Mouse (Mus musculus) hindbrain, embryonic 13.5 days (tissue): ENCODE measurements around the gene Fbxo46. TPM values are rescaled to one million over a fixed set of nuclear protein-coding genes. Genes with fewer than 3 reads are reported as not detected.

Source experiments
- ATAC-seq: fragments of 200-750 bp; cut with Nextera tagmentation; 2 replicates; pipeline ENCODE4 v1.8.0; 2017; ENCODE audit warnings: moderate TSS enrichment; ENCODE audit not compliant: low FRiP score
- H3K27ac ChIP-seq: fragments of 300-500 bp; sonication (generic); 2 replicates; pipeline ENCODE4 v1.5.1; 2015; ENCODE audit warnings: inconsistent platforms, mild to moderate bottlenecking, moderate library complexity
- H3K27me3 ChIP-seq: fragments of 300-500 bp; sonication (generic); 2 replicates; pipeline ENCODE4 v1.6.1; 2015; ENCODE audit warnings: mild to moderate bottlenecking, inconsistent platforms
- H3K36me3 ChIP-seq: fragments of 300-500 bp; sonication (generic); 2 replicates; pipeline ENCODE4 v1.6.1; 2015; ENCODE audit warnings: mild to moderate bottlenecking, inconsistent platforms
- H3K4me1 ChIP-seq: fragments of 300-500 bp; sonication (generic); replicated peaks from 2 replicates; pipeline ENCODE4 v1.6.1; 2015; ENCODE audit warnings: inconsistent platforms
- H3K4me2 ChIP-seq: fragments of 300-500 bp; sonication (generic); 2 replicates; pipeline ENCODE4 v1.6.1; 2015; ENCODE audit warnings: inconsistent platforms, mild to moderate bottlenecking, moderate library complexity
- H3K4me3 ChIP-seq: fragments of 300-500 bp; sonication (generic); 2 replicates; pipeline ENCODE4 v1.5.1; 2015; ENCODE audit warnings: mild to moderate bottlenecking, inconsistent platforms
- H3K9ac ChIP-seq: fragments of 300-500 bp; sonication (generic); 2 replicates; pipeline ENCODE4 v1.6.1; 2015; ENCODE audit warnings: mild to moderate bottlenecking, inconsistent platforms
- H3K9me3 ChIP-seq: fragments of 300-500 bp; sonication (generic); 2 replicates; pipeline ENCODE4 v1.6.1; 2016; ENCODE audit warnings: inconsistent platforms
- WGBS: fragments of 180-500 bp; shearing (Covaris S2); methylation state at CpG from one replicate; pipeline ENCODE4 v1.1.7; 2015; 5-methylcytosine and 5-hydroxymethylcytosine counted together
- polyA plus RNA-seq: library from polyadenylated mRNA; unstranded; fragments of >200 nt; fragmentation: Nextera tagmentation; extraction: Ambion mirVana; gene quantifications from 2 replicates; pipeline ENCODE4 v1.2.1, GENCODE M21; 2015

Fbxo46 gene
- polyA plus RNA-seq, 1 experiment from 2014 or later: 18.9 TPM

DNA sequence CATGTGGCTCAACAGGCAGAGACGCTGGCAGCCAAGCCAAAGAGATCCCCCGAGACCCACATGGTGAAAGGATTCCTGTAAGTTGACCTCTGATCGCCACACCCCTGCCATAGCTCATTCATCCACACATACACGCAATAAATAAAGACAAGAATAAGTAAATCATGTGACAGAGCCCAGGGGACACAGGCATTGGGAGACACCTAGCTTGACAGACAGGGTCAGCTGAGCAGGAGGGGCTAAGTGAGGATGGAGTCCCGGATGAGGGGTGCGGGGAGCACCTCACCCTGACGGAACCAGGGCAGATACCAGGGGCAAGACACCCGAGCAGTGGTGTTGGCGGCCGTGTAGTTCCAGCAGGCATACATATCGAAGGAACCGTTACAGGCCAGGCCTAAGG, 44.1 kb downstream of the Fbxo46 start:
- no peak overlapping the region for H3K4me2 ChIP-seq
- peaks cover 62% of the 10 kb centered on the region for H3K27me3 ChIP-seq
- peaks cover 42% of the 10 kb centered on the region for H3K4me1 ChIP-seq
- H3K4me3 ChIP-seq: no peak overlapping the region
- 24% methylated on average over 12 of the region's 12 CpGs for WGBS
- no peaks in the 10 kb centered on the region for H3K36me3 ChIP-seq
- no peaks in the 10 kb centered on the region for H3K9me3 ChIP-seq
- ATAC-seq: no peak
- H3K27ac ChIP-seq: no peak overlapping the region
- H3K9ac ChIP-seq: 0 out of 2 replicates have a peak overlapping the region, but pooled peaks have one; percentile 35

- Histone ChIP-seq H3K4me3 (no peak overlapping the region), H3K9me3 (no peaks in the 10 kb centered on the region), H3K4me2 (peak overlapping the region; percentile 30; the same call in 1 of the 2 replicates), H3K27me3 (peaks cover 59% of the 10 kb centered on the region), H3K4me1 (peaks cover 42% of the 10 kb centered on the region), H3K36me3 (no peaks in the 10 kb centered on the region), H3K27ac (no peak overlapping the region), H3K9ac (no peak overlapping the region)
- WGBS: 3% methylated on average over 6 of the region's 6 CpGs
- ATAC-seq: 0 out of 2 replicates have a peak, but pooled peaks have one; percentile 8
These were observed 44.5 kb downstream of the Fbxo46 start for GRCm38 (mm10) chr7:19164189-19164588.

DNA sequence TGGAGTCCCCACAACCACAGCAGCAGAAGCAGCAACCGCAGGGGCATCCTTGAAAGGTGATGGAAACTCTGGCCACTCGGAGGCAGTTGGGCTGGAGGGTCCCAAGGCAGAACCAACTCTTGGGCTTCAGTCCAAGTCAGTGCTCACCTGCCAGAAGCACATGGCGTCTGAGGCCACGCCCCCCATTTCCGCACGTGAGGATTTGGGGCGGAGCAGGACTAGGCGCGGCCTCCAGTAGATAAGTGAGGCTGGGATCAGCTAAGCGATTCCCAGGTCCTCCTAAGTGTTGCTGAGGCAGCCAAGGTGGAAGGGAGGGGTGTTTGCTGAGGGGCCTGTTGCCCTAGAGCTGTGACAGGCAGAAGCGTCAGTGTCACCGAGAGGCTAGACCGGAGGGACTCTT, 45.3 kb downstream of the Fbxo46 start:
- H3K4me1 ChIP-seq: peaks cover 37% of the 10 kb centered on the region
- H3K9me3 ChIP-seq: no peaks in the 10 kb centered on the region
- no peak overlapping the region for H3K27ac ChIP-seq
- WGBS: 3% methylated on average over 13 of the region's 13 CpGs
- H3K4me3 ChIP-seq: no peak overlapping the region
- peak overlapping the region; percentile 15; the same call in 1 of the 2 replicates for H3K9ac ChIP-seq
- ATAC-seq: no peak
- no peaks in the 10 kb centered on the region for H3K36me3 ChIP-seq
- H3K27me3 ChIP-seq: peaks cover 57% of the 10 kb centered on the region
- peak overlapping the region; percentile 30; the same call in 1 of the 2 replicates for H3K4me2 ChIP-seq

DNA sequence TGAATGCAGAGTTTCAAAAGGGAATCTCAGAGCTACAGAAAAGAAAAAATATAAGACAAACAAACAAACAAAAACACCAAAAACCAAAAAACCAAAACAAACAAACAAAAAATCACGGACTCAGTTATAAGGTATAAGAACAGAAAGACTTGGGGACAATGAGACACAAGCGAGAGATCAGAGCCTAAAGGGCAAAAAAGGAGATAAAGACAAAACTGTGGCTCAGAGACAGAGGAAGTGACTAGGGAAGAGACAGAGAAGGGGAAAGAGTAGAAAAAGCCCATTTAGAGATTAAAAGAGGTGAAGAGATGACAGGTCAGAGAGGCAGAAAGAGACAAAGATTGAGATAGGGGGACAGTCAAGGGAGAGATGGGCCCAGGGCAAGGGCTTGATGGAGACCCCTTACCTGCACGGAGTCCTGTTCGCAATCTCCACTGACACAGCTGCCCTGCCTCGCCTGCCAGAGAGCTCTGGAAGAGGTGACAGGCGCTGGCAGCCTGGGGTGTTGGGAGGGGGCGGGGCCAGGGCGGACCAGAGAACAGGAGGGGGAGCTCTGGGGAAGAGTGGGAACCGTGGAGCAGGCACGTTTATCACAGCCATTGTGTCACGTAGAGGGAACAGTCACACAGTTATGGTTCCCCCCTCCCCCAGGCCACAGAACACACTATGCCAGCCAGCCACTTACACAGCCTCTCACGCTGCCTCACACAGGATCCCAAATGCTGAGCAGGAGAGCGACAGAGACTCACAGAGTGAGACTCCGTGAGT, 46.2 kb downstream of the Fbxo46 start, which contains the start of gene Gipr:
Gipr (minus strand) TSS at position 472 of the 768 bp plus-strand sequence.
- Histone ChIP-seq H3K4me3 (no peak within 1 kb of the TSS; the same call in 1 of the 2 replicates), H3K27me3 (peaks cover 52% of the 10 kb centered on the region), H3K36me3 (no peaks in the 10 kb centered on the region), H3K4me1 (peaks cover 34% of the 10 kb centered on the region), H3K9ac (peak within 1 kb of the TSS; percentile 15), H3K4me2 (peak within 1 kb of the TSS; percentile 38), H3K9me3 (no peaks in the 10 kb centered on the region), H3K27ac (peak within 1 kb of the TSS; percentile 35; the same call in 1 of the 2 replicates)
- WGBS: 10% methylated on average over 14 of the region's 14 CpGs
- ATAC-seq: no peak

- no peak for ATAC-seq
- no peak overlapping the region for H3K27ac ChIP-seq
- H3K4me2 ChIP-seq: no peak overlapping the region
- no peak overlapping the region for H3K9ac ChIP-seq
- H3K36me3 ChIP-seq: no peaks in the 10 kb centered on the region
- WGBS: 85% methylated on average over 3 of the region's 3 CpGs
- H3K4me1 ChIP-seq: peaks cover 39% of the 10 kb centered on the region
- no peak overlapping the region for H3K4me3 ChIP-seq
- peaks cover 50% of the 10 kb centered on the region for H3K27me3 ChIP-seq
- no peaks in the 10 kb centered on the region for H3K9me3 ChIP-seq
These were observed 47.3 kb downstream of the Fbxo46 start for GRCm38 (mm10) chr7:19166990-19167389.

- H3K9me3 ChIP-seq: no peaks in the 10 kb centered on the region
- H3K4me3 ChIP-seq: no peak overlapping the region
- peaks cover 35% of the 10 kb centered on the region for H3K27me3 ChIP-seq
- no peak overlapping the region for H3K4me2 ChIP-seq
- no peak for ATAC-seq
- no peaks in the 10 kb centered on the region for H3K36me3 ChIP-seq
- H3K9ac ChIP-seq: peak overlapping the region; percentile 14; the same call in 1 of the 2 replicates
- 58% methylated on average over 10 of the region's 10 CpGs for WGBS
- no peak overlapping the region for H3K27ac ChIP-seq
- peaks cover 43% of the 10 kb centered on the region for H3K4me1 ChIP-seq
These were observed 49.8 kb downstream of the Fbxo46 start for GRCm38 (mm10) chr7:19169506-19169905.

DNA sequence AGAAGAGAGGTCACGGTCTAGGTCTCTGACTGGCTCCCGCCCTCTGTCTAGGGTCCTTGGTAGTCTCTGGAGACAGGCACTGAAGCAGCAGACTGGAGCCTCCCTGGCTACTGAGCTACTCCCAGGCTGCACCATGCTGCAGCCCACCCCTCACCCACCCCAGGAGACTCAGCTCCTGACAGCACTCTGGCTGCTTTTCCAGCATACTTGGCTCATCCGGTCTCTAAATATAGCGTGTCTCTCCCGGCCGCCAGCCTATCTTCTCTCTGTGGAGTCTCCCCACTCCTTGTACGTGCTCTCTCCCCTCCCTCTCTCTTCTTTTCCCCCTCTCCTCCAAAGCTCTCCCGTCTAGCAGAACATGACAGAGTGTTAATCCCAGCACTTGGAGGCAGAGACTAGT, 50.5 kb downstream of the Fbxo46 start:
- 59% methylated on average over 8 of the region's 8 CpGs for WGBS
- Histone ChIP-seq H3K4me3 (no peak overlapping the region), H3K4me2 (no peak overlapping the region)

DNA sequence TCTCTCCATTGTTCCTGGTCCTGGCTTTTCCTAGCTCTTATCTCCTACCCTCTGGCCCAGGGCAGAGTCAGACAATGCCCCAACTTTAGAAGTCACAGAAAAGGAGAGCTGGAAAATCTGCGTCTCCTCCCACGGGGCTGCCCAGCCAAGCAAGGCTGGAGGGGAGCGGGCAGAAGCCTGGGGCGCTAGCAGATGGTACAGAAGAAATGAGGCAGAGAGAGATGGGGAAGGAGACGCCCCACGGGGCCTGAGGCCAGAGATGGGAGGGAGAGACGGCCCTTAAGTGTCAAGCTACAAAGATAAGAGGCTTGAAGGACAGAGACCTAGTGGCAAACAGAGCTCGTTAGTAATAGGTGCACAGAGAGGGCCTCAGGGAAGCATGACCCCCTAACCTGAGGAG, 52.2 kb downstream of the Fbxo46 start:
- peaks cover 26% of the 10 kb centered on the region for H3K4me1 ChIP-seq
- H3K27me3 ChIP-seq: peaks cover 24% of the 10 kb centered on the region
- 44% methylated on average over 8 of the region's 8 CpGs for WGBS
- peak overlapping the region; percentile 14 for H3K27ac ChIP-seq
- no peaks in the 10 kb centered on the region for H3K36me3 ChIP-seq
- 0 out of 2 replicates have a peak overlapping the region, but pooled peaks have one; percentile 26 for H3K9ac ChIP-seq
- no peak for ATAC-seq
- H3K4me2 ChIP-seq: no peak overlapping the region
- H3K4me3 ChIP-seq: no peak overlapping the region
- H3K9me3 ChIP-seq: no peaks in the 10 kb centered on the region

More for the DNA sequence above, 50.5 kb downstream of the Fbxo46 start:
- Histone ChIP-seq H3K27ac (no peak overlapping the region), H3K27me3 (peaks cover 29% of the 10 kb centered on the region), H3K36me3 (no peaks in the 10 kb centered on the region), H3K9ac (peak overlapping the region; percentile 14), H3K9me3 (no peaks in the 10 kb centered on the region), H3K4me1 (peaks cover 37% of the 10 kb centered on the region)
- no peak for ATAC-seq

DNA sequence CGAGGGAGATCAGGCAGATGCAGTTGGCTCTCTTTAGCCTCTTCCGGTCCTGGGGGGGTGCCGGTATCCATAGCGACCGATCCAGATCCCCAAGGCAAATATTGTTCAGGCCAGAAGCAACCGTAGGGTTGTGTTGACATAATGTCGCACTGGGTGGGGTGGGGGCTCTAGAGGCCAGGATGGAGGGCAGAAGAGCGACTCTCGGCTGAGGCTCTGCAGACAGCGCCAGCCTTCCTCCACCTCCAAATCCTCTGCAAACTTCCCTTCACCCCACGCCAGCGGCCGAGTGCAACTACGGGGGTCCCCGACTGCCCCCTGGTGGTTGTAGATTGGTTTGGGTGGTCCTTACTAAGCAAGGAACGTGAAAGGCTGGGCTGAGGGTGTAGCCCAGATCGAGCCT, 53.2 kb downstream of the Fbxo46 start:
- H3K27me3 ChIP-seq: peaks cover 35% of the 10 kb centered on the region
- H3K4me3 ChIP-seq: peak overlapping the region; percentile 23
- H3K9me3 ChIP-seq: no peaks in the 10 kb centered on the region
- peak overlapping the region; percentile 51 for H3K4me2 ChIP-seq
- 2% methylated on average over 17 of the region's 17 CpGs for WGBS
- H3K9ac ChIP-seq: 0 out of 2 replicates have a peak overlapping the region, but pooled peaks have one; percentile 9
- peak overlapping the region; percentile 14 for H3K27ac ChIP-seq
- H3K36me3 ChIP-seq: no peaks in the 10 kb centered on the region
- no peak for ATAC-seq
- peaks cover 36% of the 10 kb centered on the region for H3K4me1 ChIP-seq

DNA sequence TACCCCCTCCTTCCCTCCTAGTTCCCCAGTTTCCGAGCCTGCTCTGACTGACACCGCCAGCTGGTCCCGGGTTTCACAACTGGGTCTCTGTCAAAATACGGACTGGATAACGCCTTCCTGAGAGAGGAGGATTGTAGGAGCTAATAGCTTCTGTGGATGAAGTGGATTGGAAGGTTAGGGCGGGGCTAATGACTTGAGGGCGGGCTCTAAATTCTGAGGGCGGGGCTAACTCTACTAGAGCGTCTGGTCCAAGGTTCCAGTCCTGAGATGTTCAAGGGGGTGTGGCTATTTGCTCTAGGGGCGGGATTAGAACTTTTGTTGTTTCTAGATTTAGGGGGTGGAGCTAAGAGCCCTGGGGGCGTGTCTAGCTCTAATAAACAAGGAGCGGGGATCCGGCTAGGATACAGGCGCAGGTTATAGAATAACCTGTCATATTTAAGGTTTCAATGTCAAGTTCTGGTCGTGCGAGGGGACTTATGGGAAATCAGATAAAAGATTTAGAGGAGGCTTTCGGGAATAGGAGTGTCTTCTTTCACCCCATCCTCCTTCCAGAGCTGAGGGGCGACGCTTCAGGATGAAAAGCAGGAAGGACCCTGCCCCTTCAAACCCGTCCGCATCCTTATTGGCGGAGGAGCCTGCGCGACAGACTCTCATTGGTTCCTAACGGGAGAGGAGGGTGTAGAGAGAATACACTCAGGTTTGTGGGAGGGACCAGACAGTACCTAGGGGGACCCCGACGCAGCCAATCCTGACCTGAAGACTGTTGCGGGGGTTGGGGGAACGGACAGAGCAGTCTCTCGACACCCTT, 56.3 kb downstream of the Fbxo46 start, which contains the start of gene Eml2:
Eml2 (plus strand) TSS at position 714 of the 808 bp plus-strand sequence.
- ATAC-seq: peak; percentile 96
- Histone ChIP-seq H3K27me3 (peaks cover 51% of the 10 kb centered on the region), H3K27ac (peak within 1 kb of the TSS; percentile 81), H3K4me1 (peaks cover 50% of the 10 kb centered on the region), H3K4me3 (peak within 1 kb of the TSS; percentile 67), H3K4me2 (peak within 1 kb of the TSS; percentile 76), H3K9me3 (no peaks in the 10 kb centered on the region), H3K9ac (peak within 1 kb of the TSS; percentile 86), H3K36me3 (no peaks in the 10 kb centered on the region)
- WGBS: under 1% methylated on average over 30 of the region's 30 CpGs

DNA sequence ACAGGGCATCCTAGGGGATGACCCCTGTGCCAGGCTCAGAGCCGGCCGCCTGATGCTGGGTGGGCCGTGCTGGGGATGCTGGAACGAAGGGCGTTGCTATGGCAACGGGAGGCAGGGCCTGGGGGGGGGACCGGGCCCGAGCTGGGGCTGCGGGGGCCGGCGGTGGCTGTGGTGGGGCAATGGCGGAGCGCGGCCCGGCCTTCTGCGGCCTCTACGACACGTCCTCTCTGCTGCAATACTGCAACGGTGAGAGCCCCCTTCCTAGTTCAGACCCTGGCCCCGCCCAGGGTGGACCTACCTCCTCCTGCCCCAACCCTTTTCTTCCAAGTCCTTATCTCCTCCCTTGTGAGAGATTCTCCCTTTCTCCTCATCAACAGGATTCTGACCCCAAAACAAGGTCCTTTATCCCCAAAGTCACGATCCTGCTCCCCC, 56.9 kb downstream of the Fbxo46 start:
- H3K4me2 ChIP-seq: peak overlapping the region; percentile 76
- no peaks in the 10 kb centered on the region for H3K9me3 ChIP-seq
- peaks cover 57% of the 10 kb centered on the region for H3K27me3 ChIP-seq
- H3K27ac ChIP-seq: peak overlapping the region; percentile 81
- H3K36me3 ChIP-seq: 0 out of 2 replicates have a peak, but pooled peaks cover 3% of the 10 kb centered on the region
- H3K4me1 ChIP-seq: peaks cover 56% of the 10 kb centered on the region
- 5% methylated on average over 12 of the region's 21 CpGs for WGBS
- H3K4me3 ChIP-seq: peak overlapping the region; percentile 67
- peak; percentile 43 for ATAC-seq
- H3K9ac ChIP-seq: peak overlapping the region; percentile 86

DNA sequence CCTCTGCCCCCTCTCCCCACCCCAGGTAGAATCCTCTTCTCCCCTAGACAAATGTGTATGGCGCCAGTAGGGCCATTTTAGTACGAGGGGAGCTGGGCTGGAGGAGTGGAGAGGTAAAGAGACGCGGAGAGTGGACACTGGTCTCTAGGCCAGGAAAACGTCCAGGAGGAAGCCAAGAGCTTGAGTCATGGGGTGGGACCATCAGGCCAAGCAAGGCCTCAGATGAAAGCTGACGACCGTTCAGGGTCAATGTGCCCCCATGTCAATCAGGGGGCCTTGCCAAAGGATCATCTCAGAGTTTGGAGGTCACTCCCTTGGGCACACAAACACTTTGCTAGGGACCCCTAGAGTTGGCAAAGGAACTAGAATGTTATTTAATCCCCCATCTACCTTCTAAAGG, 57.6 kb downstream of the Fbxo46 start:
- Histone ChIP-seq H3K9me3 (no peaks in the 10 kb centered on the region), H3K4me3 (peak overlapping the region; percentile 67), H3K4me1 (peaks cover 52% of the 10 kb centered on the region), H3K27me3 (peaks cover 57% of the 10 kb centered on the region), H3K27ac (no peak overlapping the region), H3K9ac (peak overlapping the region; percentile 86), H3K36me3 (peaks cover 10% of the 10 kb centered on the region), H3K4me2 (peak overlapping the region; percentile 76)
- ATAC-seq: no peak
- WGBS: 68% methylated on average over 7 of the region's 7 CpGs
